Mouse (Mus musculus) myocyte (in vitro differentiated cells): ENCODE measurements around the gene Nktr. TPM values are rescaled to one million over a fixed set of nuclear protein-coding genes. Genes with fewer than 3 reads are reported as not detected.

Experiments used
- H3K27me3 ChIP-seq: one replicate; pipeline ENCODE4 v1.6.1; 2011; ENCODE audit not compliant: control insufficient read depth, insufficient read depth, insufficient read length
- H3K36me3 ChIP-seq: one replicate; pipeline ENCODE4 v1.6.1; 2011; ENCODE audit not compliant: control insufficient read depth, insufficient read depth
- H3K4me2 ChIP-seq: one replicate; pipeline ENCODE4 v1.6.1; 2011; ENCODE audit warnings: low read depth, control low read depth
- H3K4me3 ChIP-seq: one replicate; pipeline ENCODE4 v1.5.1; 2011; ENCODE audit warnings: mild to moderate bottlenecking, control low read depth, moderate library complexity
- H3K79me2 ChIP-seq: one replicate; pipeline ENCODE4 v1.6.1; 2011; ENCODE audit not compliant: control insufficient read depth, insufficient read depth
- H3ac ChIP-seq: one replicate; pipeline ENCODE4 v1.6.1; 2011; ENCODE audit not compliant: control insufficient read depth, insufficient read length
- CEBPB ChIP-seq: IDR thresholded peaks from 2 replicates; pipeline ENCODE4 v1.6.1; 2011; ENCODE audit warnings: mild to moderate bottlenecking, moderate library complexity; ENCODE audit not compliant: poor library complexity, insufficient read depth, severe bottlenecking
- E2F4 ChIP-seq: IDR thresholded peaks from one replicate; pipeline ENCODE4 v1.6.1; 2011; ENCODE audit warnings: mild to moderate bottlenecking, control low read depth, moderate library complexity; ENCODE audit not compliant: insufficient read depth
- MAX ChIP-seq: IDR thresholded peaks from one replicate; pipeline ENCODE4 v1.6.1; 2011; ENCODE audit warnings: low read depth, mild to moderate bottlenecking, control low read depth
- MYOD1 ChIP-seq, 3 experiments: IDR thresholded peaks; one replicate each; pipeline ENCODE4 v1.6.1; 2011; ENCODE audit warnings: control low read depth in 2 of 3, low read depth in 2 of 3, mild to moderate bottlenecking in 2 of 3, moderate library complexity in 1 of 3; ENCODE audit not compliant: insufficient read length in 2 of 3, control insufficient read depth in 1 of 3
- MYOG ChIP-seq, 3 experiments: IDR thresholded peaks; one replicate each; pipeline ENCODE4 v1.6.1; 2011; ENCODE audit warnings: control low read depth in 2 of 3, low read depth in 2 of 3, mild to moderate bottlenecking in 2 of 3; ENCODE audit not compliant: insufficient read length in 2 of 3, control insufficient read depth in 1 of 3, insufficient read depth in 1 of 3
- POLR2A ChIP-seq: IDR thresholded peaks from one replicate; pipeline ENCODE4 v1.6.1; 2011; ENCODE audit warnings: low read depth, mild to moderate bottlenecking, control low read depth, moderate library complexity; ENCODE audit not compliant: insufficient read length
- POLR2AphosphoS2 ChIP-seq: IDR thresholded peaks from one replicate; pipeline ENCODE4 v1.6.1; 2011; ENCODE audit warnings: low read depth, control low read depth; ENCODE audit not compliant: insufficient read length
- REST ChIP-seq: IDR thresholded peaks from one replicate; pipeline ENCODE4 v1.6.1; 2011; ENCODE audit warnings: mild to moderate bottlenecking, control low read depth, moderate library complexity; ENCODE audit not compliant: insufficient read depth, insufficient read length
- SRF ChIP-seq: IDR thresholded peaks from one replicate; pipeline ENCODE4 v1.6.1; 2011; ENCODE audit warnings: low read depth; ENCODE audit not compliant: control insufficient read depth, insufficient read length
- TCF12 ChIP-seq: IDR thresholded peaks from one replicate; pipeline ENCODE4 v1.6.1; 2011; ENCODE audit warnings: mild to moderate bottlenecking, control low read depth; ENCODE audit not compliant: poor library complexity, insufficient read depth, severe bottlenecking
- TCF3 ChIP-seq: IDR thresholded peaks from one replicate; pipeline ENCODE4 v1.6.1; 2011; ENCODE audit warnings: low read depth, control low read depth; ENCODE audit not compliant: insufficient read length
- USF1 ChIP-seq: IDR thresholded peaks from one replicate; pipeline ENCODE4 v1.6.1; 2011; ENCODE audit warnings: low read depth, mild to moderate bottlenecking, control low read depth, moderate library complexity
- polyA plus RNA-seq: library from polyadenylated mRNA; unstranded; fragments of >200 nt; fragmentation: generic; extraction: Trizol; gene quantifications from one replicate; pipeline ENCODE4 v1.2.1, GENCODE M21; 2012; ENCODE audit warnings: missing spikeins

Nktr gene
- polyA plus RNA-seq, result 9.0 TPM

DNA sequence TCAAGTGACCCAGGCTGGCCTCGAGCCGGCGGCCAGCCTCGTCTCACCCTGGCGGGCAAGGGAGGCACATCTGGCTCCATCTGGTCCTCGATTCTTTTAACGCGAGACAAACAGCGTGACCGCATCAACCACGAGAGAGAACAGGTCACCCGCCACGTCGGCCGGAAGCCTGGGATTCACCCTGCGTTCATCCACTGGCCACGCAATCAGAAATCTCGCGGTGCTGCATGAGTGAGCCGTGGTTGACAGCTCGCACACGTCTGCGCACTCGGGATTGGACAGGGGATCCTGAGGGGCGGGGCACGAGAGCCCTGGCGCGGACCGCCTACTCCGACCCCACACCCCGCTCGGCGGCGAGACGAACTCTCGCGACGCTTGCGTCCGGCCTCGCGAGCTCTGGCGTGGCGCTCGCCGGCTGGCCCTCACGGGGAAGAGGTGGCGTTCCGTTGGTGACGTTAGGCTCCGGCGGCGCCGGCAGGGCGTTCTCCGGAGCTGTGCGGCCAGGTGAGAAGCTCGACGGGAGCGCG lies at the start of gene Nktr:
Nktr (plus strand) TSS at position 378 of the 527 bp plus-strand sequence.
- peak within 1 kb of the TSS; percentile 68 for H3ac ChIP-seq
- H3K79me2 ChIP-seq, result peaks cover 44% of the 10 kb centered on the region
- peak within 1 kb of the TSS; percentile 80 for H3K4me3 ChIP-seq
- H3K27me3 ChIP-seq, result no peaks in the 10 kb centered on the region
- TF ChIP-seq POLR2A (peak; percentile 85), SRF (peak; percentile 73), POLR2AphosphoS2 (peak; percentile 89), MAX (no peak)
- H3K36me3 ChIP-seq, result no peaks in the 10 kb centered on the region
- H3K4me2 ChIP-seq, result peak within 1 kb of the TSS; percentile 90

DNA sequence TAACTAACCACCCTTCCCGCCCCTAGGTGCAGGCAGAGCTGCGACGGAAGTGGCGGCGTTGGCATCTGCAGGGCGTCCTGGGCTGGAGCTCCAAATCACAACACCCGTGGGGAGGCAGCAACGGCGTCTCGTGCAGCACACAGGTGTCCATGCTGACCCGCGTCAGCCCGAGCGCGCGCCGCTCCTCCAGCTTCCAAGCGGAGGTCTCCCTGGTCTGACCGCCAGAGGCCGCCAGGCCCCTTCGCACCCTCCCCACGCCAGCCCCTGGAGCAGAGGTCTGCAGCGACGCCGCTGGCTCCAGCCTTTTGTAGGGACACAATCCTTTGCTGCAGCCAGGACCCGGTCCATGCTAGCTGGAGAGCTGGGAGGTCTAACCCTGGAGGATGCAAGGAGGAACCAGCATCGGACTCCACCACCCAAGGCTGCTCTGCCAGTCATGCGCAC lies 49.6 kb upstream of the Nktr start:
- Histone ChIP-seq H3K4me2 (peak overlapping the region; percentile 48), H3K27me3 (peaks cover 3% of the 10 kb centered on the region), H3ac (no peak overlapping the region), H3K79me2 (no peaks in the 10 kb centered on the region), H3K4me3 (no peak overlapping the region), H3K36me3 (no peaks in the 10 kb centered on the region)
- TF ChIP-seq MYOD1 (IDR thresholded peaks at IDR 0.05; ENCODE audit: control insufficient read depth in 1 of 3, insufficient read length in 2 of 3, low read depth in 2 of 3), result no peak
- TF ChIP-seq E2F4, result no peak
- no peak for TF ChIP-seq SRF
- no peak for TF ChIP-seq TCF12
- no peak for TF ChIP-seq MYOG (IDR thresholded peaks at IDR 0.05; ENCODE audit: control insufficient read depth in 1 of 3, insufficient read depth in 1 of 3, insufficient read length in 2 of 3, low read depth in 2 of 3)
- TF ChIP-seq POLR2A, result no peak

DNA sequence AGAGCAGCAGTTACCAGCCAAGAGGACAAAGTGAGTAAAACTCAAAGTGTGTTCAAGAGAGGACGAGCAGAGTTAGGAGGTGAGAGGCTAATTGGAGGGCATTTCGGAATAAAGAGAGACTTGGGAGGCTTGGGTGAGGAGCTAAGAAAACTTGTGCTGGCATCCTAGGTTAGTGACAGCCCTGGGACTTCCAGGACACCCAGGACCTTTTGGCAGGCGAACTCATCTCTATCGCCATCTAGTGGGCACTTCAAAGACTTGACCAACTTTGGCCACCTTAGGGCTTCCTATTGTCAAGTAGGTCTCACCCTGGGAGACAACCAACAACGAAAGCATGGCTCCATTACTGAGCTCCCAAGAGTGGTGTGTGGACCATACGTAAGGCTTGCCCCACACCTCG lies 47.7 kb upstream of the Nktr start:
- no peaks in the 10 kb centered on the region for H3K79me2 ChIP-seq
- H3K27me3 ChIP-seq, result no peaks in the 10 kb centered on the region
- H3K36me3 ChIP-seq, result no peaks in the 10 kb centered on the region
- peak overlapping the region; percentile 70 for H3K4me2 ChIP-seq
- H3ac ChIP-seq, result no peak overlapping the region
- TF ChIP-seq E2F4 (no peak), CEBPB (no peak), SRF (no peak), MAX (no peak), USF1 (no peak), TCF3 (no peak), MYOG (IDR thresholded peaks at IDR 0.05; ENCODE audit: control insufficient read depth in 1 of 3, insufficient read depth in 1 of 3, insufficient read length in 2 of 3, low read depth in 2 of 3) (no peak), REST (no peak)
- no peak overlapping the region for H3K4me3 ChIP-seq

DNA sequence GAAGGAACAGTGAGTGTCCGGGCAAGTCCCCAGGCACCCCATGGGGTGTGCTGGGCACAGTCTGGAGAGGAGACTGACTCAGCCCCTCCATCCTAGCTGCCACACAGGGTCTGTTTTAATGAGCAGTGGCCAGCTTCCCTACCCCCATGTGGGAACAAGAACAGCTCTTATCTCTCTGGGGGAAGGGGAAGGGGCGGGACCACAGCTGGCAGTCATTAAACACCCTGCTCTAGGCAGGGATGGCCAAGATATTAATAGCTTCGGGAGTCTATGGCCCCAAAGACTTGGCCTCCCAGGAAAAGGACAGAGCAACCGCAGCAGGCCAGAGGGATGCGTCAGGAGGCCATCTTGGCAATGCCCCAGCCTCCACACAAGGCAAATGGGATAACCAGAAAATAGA lies 46.7 kb upstream of the Nktr start:
- H3K4me3 ChIP-seq, result no peak overlapping the region
- H3ac ChIP-seq, result no peak overlapping the region
- H3K36me3 ChIP-seq, result no peaks in the 10 kb centered on the region
- no peaks in the 10 kb centered on the region for H3K79me2 ChIP-seq
- no peak for TF ChIP-seq POLR2A
- TF ChIP-seq POLR2AphosphoS2, result no peak
- peak in 2 of 3 experiments; percentile 8 to 60 for TF ChIP-seq MYOG (IDR thresholded peaks at IDR 0.05; ENCODE audit: control insufficient read depth in 1 of 3, insufficient read depth in 1 of 3, insufficient read length in 2 of 3, low read depth in 2 of 3)
- no peak for TF ChIP-seq CEBPB
- no peak for TF ChIP-seq USF1
- no peak for TF ChIP-seq SRF
- TF ChIP-seq REST, result no peak
- TF ChIP-seq TCF12, result peak; percentile 65
- no peak for TF ChIP-seq E2F4
- no peak for TF ChIP-seq TCF3
- TF ChIP-seq MAX, result no peak
- TF ChIP-seq MYOD1 (IDR thresholded peaks at IDR 0.05; ENCODE audit: control insufficient read depth in 1 of 3, insufficient read length in 2 of 3, low read depth in 2 of 3), result peak in 2 of 3 experiments; percentile 55 to 81
- peak overlapping the region; percentile 70 for H3K4me2 ChIP-seq
- no peaks in the 10 kb centered on the region for H3K27me3 ChIP-seq

DNA sequence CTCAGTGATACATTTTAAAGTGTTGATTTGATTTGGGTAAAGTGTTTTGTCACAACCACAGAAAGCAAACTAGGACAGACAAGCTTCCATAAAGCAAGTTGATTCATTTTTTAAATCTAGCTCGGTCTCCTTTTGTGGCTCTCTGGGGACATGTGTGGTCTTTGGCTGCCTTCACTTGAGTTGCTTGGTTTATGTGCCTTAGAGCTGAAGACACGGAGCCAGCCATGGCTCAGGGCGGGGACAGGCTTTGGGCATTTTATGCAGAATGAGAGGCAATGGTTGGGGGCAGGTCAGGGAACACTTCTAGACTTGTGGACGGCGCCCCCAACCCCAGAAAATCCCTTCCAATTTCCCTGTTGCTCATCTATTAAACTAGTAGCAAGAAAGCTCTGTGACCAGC lies 45.3 kb upstream of the Nktr start:
- Histone ChIP-seq H3K4me2 (peak overlapping the region; percentile 30), H3K27me3 (no peaks in the 10 kb centered on the region), H3K4me3 (no peak overlapping the region), H3K79me2 (no peaks in the 10 kb centered on the region), H3ac (no peak overlapping the region), H3K36me3 (no peaks in the 10 kb centered on the region)
- no peak for TF ChIP-seq USF1
